Mouse (Mus musculus) kidney, postnatal 10 days (tissue): ENCODE results near the gene Itprip.

Source experiments
- DNase-seq: peaks from one replicate; pipeline ENCODE4 v3.0.0; 2021; ENCODE audit warnings: mixed read lengths

Gene Itprip

GRCm38 (mm10) chr19:47849735-47850134, 69.4 kb downstream of the Itprip start:
- no peak for DNase-seq
